Mouse (Mus musculus) midbrain, embryonic 15.5 days (tissue): ENCODE measurements around the gene Osbpl10. TPM values are rescaled to one million over a fixed set of nuclear protein-coding genes. Genes with fewer than 3 reads are reported as not detected.

Experiments
- ATAC-seq: fragments of 200-750 bp; cut with Nextera tagmentation; replicated peaks from 2 replicates; pipeline ENCODE4 v1.8.0; 2017; ENCODE audit warnings: moderate TSS enrichment
- H3K27ac ChIP-seq: fragments of 300-500 bp; sonication (generic); 2 replicates; pipeline ENCODE4 v1.5.1; 2015; ENCODE audit warnings: mild to moderate bottlenecking, inconsistent platforms
- H3K27me3 ChIP-seq: fragments of 300-500 bp; sonication (generic); replicated peaks from 2 replicates; pipeline ENCODE4 v1.6.1; 2015; ENCODE audit warnings: inconsistent platforms
- H3K36me3 ChIP-seq: fragments of 300-500 bp; sonication (generic); replicated peaks from 2 replicates; pipeline ENCODE4 v1.6.1; 2015; ENCODE audit warnings: inconsistent platforms
- H3K4me1 ChIP-seq: fragments of 300-500 bp; sonication (generic); 2 replicates; pipeline ENCODE4 v1.6.1; 2015; ENCODE audit warnings: inconsistent platforms
- H3K4me2 ChIP-seq: fragments of 300-500 bp; sonication (generic); 2 replicates; pipeline ENCODE4 v1.6.1; 2015; ENCODE audit warnings: inconsistent platforms, mild to moderate bottlenecking, moderate library complexity
- H3K4me3 ChIP-seq: fragments of 300-500 bp; sonication (generic); 2 replicates; pipeline ENCODE4 v1.5.1; 2015; ENCODE audit warnings: mild to moderate bottlenecking, inconsistent platforms
- H3K9ac ChIP-seq: fragments of 300-500 bp; sonication (generic); 2 replicates; pipeline ENCODE4 v1.6.1; 2015; ENCODE audit warnings: mild to moderate bottlenecking, inconsistent platforms
- H3K9me3 ChIP-seq: fragments of 300-500 bp; sonication (generic); 2 replicates; pipeline ENCODE4 v1.6.1; 2016; ENCODE audit warnings: inconsistent platforms
- WGBS: fragments of 180-500 bp; shearing (Covaris S2); methylation state at CpG from one replicate; pipeline ENCODE4 v1.1.7; 2015; ENCODE audit warnings: mixed read lengths; 5-methylcytosine and 5-hydroxymethylcytosine counted together
- polyA plus RNA-seq: library from polyadenylated mRNA; unstranded; fragments of >200 nt; fragmentation: Nextera tagmentation; extraction: Ambion mirVana; gene quantifications from 2 replicates; pipeline ENCODE4 v1.2.1, GENCODE M21; 2015

Gene Osbpl10
- polyA plus RNA-seq, 1 experiment from 2014 or later, result 2.8 TPM

- H3K4me3 ChIP-seq, result no peak overlapping the region
- H3K9ac ChIP-seq, result no peak overlapping the region
- H3K27ac ChIP-seq, result 0 out of 2 replicates have a peak overlapping the region, but pooled peaks have one; percentile 10
- H3K9me3 ChIP-seq, result no peaks in the 10 kb centered on the region
- no peaks in the 10 kb centered on the region for H3K27me3 ChIP-seq
- WGBS, result 56% methylated on average over 17 of the region's 17 CpGs
- ATAC-seq, result 0 out of 2 replicates have a peak, but pooled peaks have one; percentile 24
- no peak overlapping the region for H3K4me2 ChIP-seq
- no peaks in the 10 kb centered on the region for H3K36me3 ChIP-seq
- H3K4me1 ChIP-seq, result peaks cover 13% of the 10 kb centered on the region
These were observed 142.4 kb downstream of the Osbpl10 start for GRCm38 (mm10) chr9:115120678-115121224.

GRCm38 (mm10) chr9:115127342-115127741 is 149.0 kb downstream of the Osbpl10 start:
- no peak overlapping the region for H3K27ac ChIP-seq
- WGBS, result 44% methylated on average over 10 of the region's 10 CpGs
- H3K27me3 ChIP-seq, result no peaks in the 10 kb centered on the region
- H3K4me1 ChIP-seq, result peaks cover 8% of the 10 kb centered on the region; the same call in 1 of the 2 replicates
- H3K36me3 ChIP-seq, result no peaks in the 10 kb centered on the region
- no peak for ATAC-seq
- no peak overlapping the region for H3K4me2 ChIP-seq
- no peak overlapping the region for H3K4me3 ChIP-seq
- H3K9ac ChIP-seq, result no peak overlapping the region
- H3K9me3 ChIP-seq, result no peaks in the 10 kb centered on the region

GRCm38 (mm10) chr9:115133926-115134325 is 155.6 kb downstream of the Osbpl10 start:
- ATAC-seq, result no peak
- H3K27ac ChIP-seq, result no peak overlapping the region
- no peaks in the 10 kb centered on the region for H3K27me3 ChIP-seq
- 78% methylated on average over 2 of the region's 2 CpGs for WGBS
- H3K4me3 ChIP-seq, result no peak overlapping the region
- peaks cover 9% of the 10 kb centered on the region; the same call in 1 of the 2 replicates for H3K4me1 ChIP-seq
- no peaks in the 10 kb centered on the region for H3K36me3 ChIP-seq
- H3K9me3 ChIP-seq, result no peaks in the 10 kb centered on the region
- no peak overlapping the region for H3K9ac ChIP-seq
- H3K4me2 ChIP-seq, result no peak overlapping the region

- 31% methylated on average over 4 of the region's 4 CpGs for WGBS
- ATAC-seq, result 0 out of 2 replicates have a peak, but pooled peaks have one; percentile 45
- Histone ChIP-seq H3K27ac (no peak overlapping the region), H3K4me1 (peaks cover 9% of the 10 kb centered on the region; the same call in 1 of the 2 replicates), H3K4me3 (no peak overlapping the region), H3K9ac (no peak overlapping the region), H3K27me3 (no peaks in the 10 kb centered on the region), H3K4me2 (no peak overlapping the region), H3K9me3 (no peaks in the 10 kb centered on the region), H3K36me3 (no peaks in the 10 kb centered on the region)
These were observed 156.4 kb downstream of the Osbpl10 start for GRCm38 (mm10) chr9:115134736-115135135.

GRCm38 (mm10) chr9:115135352-115135751 is 157.0 kb downstream of the Osbpl10 start:
- H3K4me3 ChIP-seq, result no peak overlapping the region
- no peak overlapping the region for H3K4me2 ChIP-seq
- no peak overlapping the region for H3K9ac ChIP-seq
- WGBS, result 72% methylated on average over 8 of the region's 8 CpGs
- H3K27me3 ChIP-seq, result no peaks in the 10 kb centered on the region
- peaks cover 9% of the 10 kb centered on the region; the same call in 1 of the 2 replicates for H3K4me1 ChIP-seq
- H3K36me3 ChIP-seq, result no peaks in the 10 kb centered on the region
- no peak for ATAC-seq
- no peaks in the 10 kb centered on the region for H3K9me3 ChIP-seq
- no peak overlapping the region for H3K27ac ChIP-seq

- whole genome bisulfite sequencing, result 64% methylated on average over 3 of the region's 3 CpGs
- ATAC-seq, result no peak
These were observed 159.5 kb downstream of the Osbpl10 start for GRCm38 (mm10) chr9:115137858-115138257.

GRCm38 (mm10) chr9:115139597-115140332 is 161.4 kb downstream of the Osbpl10 start:
- H3K36me3 ChIP-seq, result no peaks in the 10 kb centered on the region
- no peak overlapping the region for H3K9ac ChIP-seq
- no peaks in the 10 kb centered on the region for H3K27me3 ChIP-seq
- peaks cover 7% of the 10 kb centered on the region; the same call in 1 of the 2 replicates for H3K4me1 ChIP-seq
- ATAC-seq, result no peak
- WGBS, result 87% methylated on average over 14 of the region's 14 CpGs
- H3K9me3 ChIP-seq, result no peaks in the 10 kb centered on the region
- H3K27ac ChIP-seq, result peak overlapping the region; percentile 7; the same call in 1 of the 2 replicates
- no peak overlapping the region for H3K4me3 ChIP-seq
- H3K4me2 ChIP-seq, result no peak overlapping the region

More at GRCm38 (mm10) chr9:115137858-115138257, 159.5 kb downstream of the Osbpl10 start:
- Histone ChIP-seq H3K9me3 (no peaks in the 10 kb centered on the region), H3K9ac (no peak overlapping the region), H3K4me2 (no peak overlapping the region), H3K27ac (no peak overlapping the region), H3K27me3 (no peaks in the 10 kb centered on the region), H3K4me1 (peaks cover 9% of the 10 kb centered on the region; the same call in 1 of the 2 replicates), H3K4me3 (no peak overlapping the region), H3K36me3 (no peaks in the 10 kb centered on the region)

- no peak for ATAC-seq
- no peak overlapping the region for H3K9ac ChIP-seq
- no peaks in the 10 kb centered on the region for H3K36me3 ChIP-seq
- no peak overlapping the region for H3K4me3 ChIP-seq
- no peak overlapping the region for H3K27ac ChIP-seq
- peaks cover 4% of the 10 kb centered on the region; the same call in 1 of the 2 replicates for H3K4me1 ChIP-seq
- H3K27me3 ChIP-seq, result no peaks in the 10 kb centered on the region
- H3K4me2 ChIP-seq, result no peak overlapping the region
- H3K9me3 ChIP-seq, result no peaks in the 10 kb centered on the region
- 86% methylated on average over 5 of the region's 5 CpGs for WGBS
These were observed 168.8 kb downstream of the Osbpl10 start for GRCm38 (mm10) chr9:115147141-115147540.

- H3K4me1 ChIP-seq, result peaks cover 4% of the 10 kb centered on the region; the same call in 1 of the 2 replicates
- no peak overlapping the region for H3K4me2 ChIP-seq
- H3K4me3 ChIP-seq, result no peak overlapping the region
- ATAC-seq, result no peak
- H3K27me3 ChIP-seq, result no peaks in the 10 kb centered on the region
- H3K27ac ChIP-seq, result peak overlapping the region; percentile 48; the same call in 1 of the 2 replicates
- 50% methylated on average over 13 of the region's 13 CpGs for WGBS
- H3K36me3 ChIP-seq, result no peaks in the 10 kb centered on the region
- no peak overlapping the region for H3K9ac ChIP-seq
- H3K9me3 ChIP-seq, result no peaks in the 10 kb centered on the region
These were observed 169.4 kb downstream of the Osbpl10 start for GRCm38 (mm10) chr9:115147586-115148355.

GRCm38 (mm10) chr9:115149011-115149756 is 170.8 kb downstream of the Osbpl10 start:
- Histone ChIP-seq H3K4me1 (peaks cover 4% of the 10 kb centered on the region; the same call in 1 of the 2 replicates), H3K9me3 (no peaks in the 10 kb centered on the region), H3K4me2 (no peak overlapping the region), H3K9ac (no peak overlapping the region), H3K27me3 (no peaks in the 10 kb centered on the region), H3K27ac (no peak overlapping the region), H3K36me3 (no peaks in the 10 kb centered on the region), H3K4me3 (no peak overlapping the region)
- ATAC-seq, result no peak
- 85% methylated on average over 18 of the region's 18 CpGs for WGBS

- no peak for ATAC-seq
- no peak overlapping the region for H3K27ac ChIP-seq
- H3K4me2 ChIP-seq, result no peak overlapping the region
These were observed 183.2 kb downstream of the Osbpl10 start for GRCm38 (mm10) chr9:115161591-115161990.

More at GRCm38 (mm10) chr9:115161591-115161990, 183.2 kb downstream of the Osbpl10 start:
- H3K9me3 ChIP-seq, result no peaks in the 10 kb centered on the region
- H3K4me1 ChIP-seq, result no peaks in the 10 kb centered on the region
- no peak overlapping the region for H3K4me3 ChIP-seq
- no peaks in the 10 kb centered on the region for H3K27me3 ChIP-seq
- 78% methylated on average over 5 of the region's 5 CpGs for WGBS
- no peak overlapping the region for H3K9ac ChIP-seq
- no peaks in the 10 kb centered on the region for H3K36me3 ChIP-seq
